Mouse (Mus musculus) lung, embryonic 15.5 days (tissue): ENCODE measurements at regions not wholly inside any gene's neighbourhood (a gene's known extent, or its start where the extent isn't known, plus 50 kb on each side); places are given as distances from the start of the nearest gene placed in this dataset.

Experiments
- ATAC-seq: fragments of 200-750 bp; cut with Nextera tagmentation; 2 replicates; pipeline ENCODE4 v1.8.0; 2017; ENCODE audit warnings: moderate number of reproducible peaks, borderline replicate concordance; ENCODE audit not compliant: low FRiP score, low TSS enrichment; ENCODE audit errors: extremely low read depth
- H3K27ac ChIP-seq: fragments of 300-500 bp; sonication (generic); 2 replicates; pipeline ENCODE4 v1.5.1; 2015; ENCODE audit warnings: moderate library complexity, mild to moderate bottlenecking, inconsistent platforms
- H3K27me3 ChIP-seq: fragments of 300-500 bp; sonication (generic); 2 replicates; pipeline ENCODE4 v1.6.1; 2015; ENCODE audit warnings: inconsistent platforms
- H3K36me3 ChIP-seq: fragments of 300-500 bp; sonication (generic); 2 replicates; pipeline ENCODE4 v1.6.1; 2015; ENCODE audit warnings: inconsistent platforms
- H3K4me1 ChIP-seq: fragments of 300-500 bp; sonication (generic); 2 replicates; pipeline ENCODE4 v1.6.1; 2015; ENCODE audit warnings: inconsistent platforms
- H3K4me2 ChIP-seq: fragments of 300-500 bp; sonication (generic); 2 replicates; pipeline ENCODE4 v1.6.1; 2015; ENCODE audit warnings: inconsistent platforms, mild to moderate bottlenecking, moderate library complexity
- H3K4me3 ChIP-seq: fragments of 300-500 bp; sonication (generic); 2 replicates; pipeline ENCODE4 v1.5.1; 2015; ENCODE audit warnings: mild to moderate bottlenecking, inconsistent platforms
- H3K9ac ChIP-seq: fragments of 300-500 bp; sonication (generic); 2 replicates; pipeline ENCODE4 v1.6.1; 2015; ENCODE audit warnings: inconsistent platforms
- H3K9me3 ChIP-seq: fragments of 300-500 bp; sonication (generic); 2 replicates; pipeline ENCODE4 v1.6.1; 2016; ENCODE audit warnings: inconsistent platforms
- WGBS: fragments of 180-500 bp; shearing (Covaris S2); methylation state at CpG from one replicate; pipeline ENCODE4 v1.1.7; 2015; 5-methylcytosine and 5-hydroxymethylcytosine counted together

DNA sequence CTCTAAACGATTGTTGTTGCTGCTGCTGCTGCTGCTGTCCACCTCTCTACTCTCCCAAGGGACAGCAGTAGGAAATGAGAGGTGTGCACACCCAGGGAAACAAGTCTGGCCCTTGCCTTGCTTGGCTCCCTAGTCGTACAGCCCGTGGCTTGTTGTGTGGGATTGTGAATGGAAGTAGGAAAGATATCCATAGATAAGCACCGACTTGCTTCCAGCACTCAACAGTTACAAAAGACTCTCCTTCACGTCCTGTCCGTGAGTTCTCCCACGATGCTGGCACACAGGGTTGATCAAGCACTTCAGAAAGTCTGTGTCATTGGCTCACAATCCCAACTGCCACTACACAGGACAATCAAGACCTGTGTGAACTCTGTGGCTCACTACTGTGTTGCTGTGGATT lies 276.7 kb upstream of the Prox1 start:
- no peaks in the 10 kb centered on the region for H3K36me3 ChIP-seq
- no peak overlapping the region for H3K4me3 ChIP-seq
- H3K4me1 ChIP-seq: 0 out of 2 replicates have a peak, but pooled peaks cover 3% of the 10 kb centered on the region
- WGBS: 45% methylated on average over 7 of the region's 7 CpGs
- no peaks in the 10 kb centered on the region for H3K9me3 ChIP-seq
- H3K9ac ChIP-seq: no peak overlapping the region
- no peak overlapping the region for H3K4me2 ChIP-seq
- no peak for ATAC-seq
- H3K27me3 ChIP-seq: peaks cover 10% of the 10 kb centered on the region; the same call in 1 of the 2 replicates
- no peak overlapping the region for H3K27ac ChIP-seq

DNA sequence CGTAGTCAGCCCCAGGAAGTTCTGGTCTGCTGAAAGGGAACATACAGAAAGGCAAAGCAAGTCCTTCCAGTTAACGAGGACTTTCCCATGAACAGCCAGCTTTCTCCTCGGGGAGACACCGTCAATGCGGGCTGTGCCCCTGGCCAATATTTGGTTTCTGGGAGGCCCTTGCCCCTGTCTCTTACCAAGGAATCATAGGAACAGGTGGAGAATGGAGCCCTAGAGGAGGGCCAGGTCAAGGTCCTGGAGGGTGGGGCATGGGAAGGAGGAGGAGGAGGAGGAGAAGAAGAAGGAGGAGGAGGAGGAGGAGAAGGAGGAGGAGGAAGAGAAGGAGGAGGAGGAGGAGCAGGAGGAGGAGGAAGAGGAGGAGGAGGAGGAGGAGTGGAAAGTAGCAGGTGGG lies 276.2 kb upstream of the Prox1 start:
- Histone ChIP-seq H3K27me3 (peaks cover 10% of the 10 kb centered on the region; the same call in 1 of the 2 replicates), H3K4me2 (no peak overlapping the region), H3K4me3 (no peak overlapping the region), H3K9me3 (no peaks in the 10 kb centered on the region), H3K27ac (no peak overlapping the region), H3K36me3 (no peaks in the 10 kb centered on the region), H3K4me1 (0 out of 2 replicates have a peak, but pooled peaks cover 3% of the 10 kb centered on the region), H3K9ac (no peak overlapping the region)
- 59% methylated on average over 5 of the region's 5 CpGs for WGBS
- ATAC-seq: no peak

DNA sequence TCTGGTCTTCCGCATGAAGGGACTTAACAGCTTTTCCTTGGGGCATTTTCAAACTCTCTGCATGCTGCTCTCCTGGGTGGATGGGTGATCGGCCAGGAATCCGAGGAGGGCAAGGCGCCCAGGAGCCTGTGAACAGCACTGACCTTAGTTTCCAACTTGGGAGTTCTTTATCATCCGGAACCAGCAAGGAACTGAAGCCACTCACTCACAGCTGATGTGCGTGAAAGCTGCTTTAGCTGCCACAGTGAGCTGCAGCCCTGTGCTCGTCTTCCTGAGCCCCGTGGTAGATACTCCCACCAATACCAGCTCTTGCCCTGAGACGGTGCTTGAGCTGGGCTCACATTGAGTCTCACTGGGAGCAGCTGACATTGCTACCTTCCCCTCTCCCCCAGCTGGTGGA lies 273.9 kb upstream of the Prox1 start:
- Histone ChIP-seq H3K4me2 (no peak overlapping the region), H3K9me3 (no peaks in the 10 kb centered on the region), H3K27me3 (peaks cover 10% of the 10 kb centered on the region; the same call in 1 of the 2 replicates), H3K4me3 (no peak overlapping the region), H3K4me1 (0 out of 2 replicates have a peak, but pooled peaks cover 3% of the 10 kb centered on the region), H3K27ac (no peak overlapping the region), H3K9ac (no peak overlapping the region), H3K36me3 (no peaks in the 10 kb centered on the region)
- ATAC-seq: no peak
- WGBS: 67% methylated on average over 9 of the region's 9 CpGs

GRCm38 (mm10) chr1:190443234-190443633 lies 272.7 kb upstream of the Prox1 start:
- 88% methylated on average over 3 of the region's 3 CpGs for WGBS
- Histone ChIP-seq H3K4me2 (no peak overlapping the region), H3K36me3 (no peaks in the 10 kb centered on the region), H3K4me3 (no peak overlapping the region), H3K9me3 (no peaks in the 10 kb centered on the region), H3K4me1 (0 out of 2 replicates have a peak, but pooled peaks cover under 1% of the 10 kb centered on the region), H3K27me3 (peaks cover 8% of the 10 kb centered on the region; the same call in 1 of the 2 replicates), H3K9ac (no peak overlapping the region), H3K27ac (no peak overlapping the region)
- ATAC-seq: no peak

- H3K4me1 ChIP-seq: no peaks in the 10 kb centered on the region
- no peak for ATAC-seq
- no peak overlapping the region for H3K27ac ChIP-seq
- WGBS: 58% methylated on average over 4 of the region's 4 CpGs
- no peak overlapping the region for H3K4me2 ChIP-seq
- no peaks in the 10 kb centered on the region for H3K9me3 ChIP-seq
- no peaks in the 10 kb centered on the region for H3K36me3 ChIP-seq
- H3K9ac ChIP-seq: no peak overlapping the region
- H3K4me3 ChIP-seq: no peak overlapping the region
- 0 out of 2 replicates have a peak, but pooled peaks cover 2% of the 10 kb centered on the region for H3K27me3 ChIP-seq
Observed at GRCm38 (mm10) chr1:190442166-190442565, 271.7 kb upstream of the Prox1 start.

- Histone ChIP-seq H3K4me1 (no peaks in the 10 kb centered on the region), H3K9ac (no peak overlapping the region), H3K27me3 (no peaks in the 10 kb centered on the region), H3K36me3 (no peaks in the 10 kb centered on the region), H3K4me2 (no peak overlapping the region), H3K9me3 (no peaks in the 10 kb centered on the region), H3K4me3 (no peak overlapping the region), H3K27ac (no peak overlapping the region)
- WGBS: 66% methylated on average over 2 of the region's 2 CpGs
- ATAC-seq: no peak
Observed at GRCm38 (mm10) chr1:190438789-190439188, 268.3 kb upstream of the Prox1 start.

DNA sequence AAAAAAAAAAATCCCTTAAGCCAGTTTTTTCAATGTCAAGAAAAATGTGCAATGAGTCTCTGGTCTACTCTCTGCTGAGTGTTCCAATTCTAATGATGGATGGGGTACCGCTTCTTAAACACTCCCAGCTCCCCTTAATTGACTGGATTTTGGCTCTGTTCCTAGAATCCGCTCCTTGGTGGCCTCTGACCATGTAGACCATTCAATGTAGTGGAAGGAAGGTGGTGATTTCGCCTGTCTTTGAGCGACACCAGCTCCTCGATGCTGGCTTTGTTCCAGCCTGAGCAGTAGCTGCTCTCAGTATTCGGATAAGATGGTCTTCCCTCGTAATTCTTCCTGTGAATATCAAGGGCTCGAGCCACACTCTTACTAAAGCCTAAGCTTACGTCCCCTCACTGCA lies 252.4 kb upstream of the Prox1 start:
- Histone ChIP-seq H3K27ac (no peak overlapping the region), H3K4me2 (no peak overlapping the region), H3K36me3 (no peaks in the 10 kb centered on the region), H3K9me3 (no peaks in the 10 kb centered on the region), H3K4me3 (no peak overlapping the region), H3K4me1 (peaks cover 15% of the 10 kb centered on the region; the same call in 1 of the 2 replicates), H3K27me3 (peaks cover 27% of the 10 kb centered on the region), H3K9ac (no peak overlapping the region)
- 33% methylated on average over 9 of the region's 9 CpGs for WGBS
- peak; percentile 57; the same call in 1 of the 2 replicates for ATAC-seq

- H3K27ac ChIP-seq: no peak overlapping the region
- H3K9ac ChIP-seq: no peak overlapping the region
- WGBS: 39% methylated on average over 13 of the region's 13 CpGs
- no peak for ATAC-seq
- peaks cover 15% of the 10 kb centered on the region; the same call in 1 of the 2 replicates for H3K4me1 ChIP-seq
- H3K4me2 ChIP-seq: no peak overlapping the region
- H3K9me3 ChIP-seq: no peaks in the 10 kb centered on the region
- H3K4me3 ChIP-seq: no peak overlapping the region
- H3K27me3 ChIP-seq: peaks cover 15% of the 10 kb centered on the region; the same call in 1 of the 2 replicates
- no peaks in the 10 kb centered on the region for H3K36me3 ChIP-seq
Observed at GRCm38 (mm10) chr1:190419709-190420108, 249.2 kb upstream of the Prox1 start.

GRCm38 (mm10) chr1:190417326-190417725 lies 246.8 kb upstream of the Prox1 start:
- WGBS: 10% methylated on average over 11 of the region's 11 CpGs
- no peak for ATAC-seq
- Histone ChIP-seq H3K9ac (no peak overlapping the region), H3K9me3 (no peaks in the 10 kb centered on the region), H3K4me2 (no peak overlapping the region), H3K4me1 (peaks cover 10% of the 10 kb centered on the region; the same call in 1 of the 2 replicates), H3K4me3 (no peak overlapping the region), H3K36me3 (no peaks in the 10 kb centered on the region), H3K27ac (no peak overlapping the region), H3K27me3 (peaks cover 15% of the 10 kb centered on the region; the same call in 1 of the 2 replicates)

- H3K9me3 ChIP-seq: no peaks in the 10 kb centered on the region
- no peak overlapping the region for H3K9ac ChIP-seq
- no peaks in the 10 kb centered on the region for H3K4me1 ChIP-seq
- H3K27ac ChIP-seq: no peak overlapping the region
- 81% methylated on average over 5 of the region's 5 CpGs for WGBS
- H3K27me3 ChIP-seq: no peaks in the 10 kb centered on the region
- no peak overlapping the region for H3K4me3 ChIP-seq
- no peak overlapping the region for H3K4me2 ChIP-seq
- no peak for ATAC-seq
- no peaks in the 10 kb centered on the region for H3K36me3 ChIP-seq
Observed at GRCm38 (mm10) chr1:190411756-190412155, 241.2 kb upstream of the Prox1 start.

- no peak for ATAC-seq
- Histone ChIP-seq H3K9ac (no peak overlapping the region), H3K27ac (peak overlapping the region; percentile 45; the same call in 1 of the 2 replicates), H3K4me3 (no peak overlapping the region), H3K27me3 (no peaks in the 10 kb centered on the region), H3K4me1 (0 out of 2 replicates have a peak, but pooled peaks cover 7% of the 10 kb centered on the region), H3K9me3 (no peaks in the 10 kb centered on the region), H3K4me2 (0 out of 2 replicates have a peak overlapping the region, but pooled peaks have one; percentile 2), H3K36me3 (no peaks in the 10 kb centered on the region)
- WGBS: 39% methylated on average over 12 of the region's 12 CpGs
Observed at GRCm38 (mm10) chr1:190403335-190403734, 232.8 kb upstream of the Prox1 start.

DNA sequence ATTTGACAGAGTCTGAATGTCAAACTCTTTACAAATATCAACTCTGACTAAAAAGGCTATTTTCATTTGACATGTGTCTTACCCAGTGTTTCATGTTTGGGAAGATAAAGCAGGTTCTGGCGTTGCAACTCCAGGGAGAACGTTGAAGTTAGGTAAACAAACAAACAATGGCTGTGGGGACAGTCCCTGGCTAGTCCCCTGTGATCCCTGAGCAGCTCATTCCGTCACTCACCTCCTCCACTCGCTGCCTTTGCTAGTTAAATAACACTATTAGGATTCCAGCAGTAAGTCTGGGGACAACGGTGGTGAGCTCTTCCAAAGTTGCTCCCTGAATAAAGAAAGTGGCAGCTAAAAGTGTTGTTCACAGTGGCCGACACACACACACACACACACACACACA lies 227.8 kb upstream of the Prox1 start:
- Histone ChIP-seq H3K9ac (no peak overlapping the region), H3K4me1 (no peaks in the 10 kb centered on the region), H3K4me3 (no peak overlapping the region), H3K27me3 (no peaks in the 10 kb centered on the region), H3K36me3 (no peaks in the 10 kb centered on the region), H3K4me2 (no peak overlapping the region), H3K27ac (no peak overlapping the region), H3K9me3 (no peaks in the 10 kb centered on the region)
- no peak for ATAC-seq
- 32% methylated on average over 6 of the region's 6 CpGs for WGBS

- H3K4me2 ChIP-seq: no peak overlapping the region
- no peaks in the 10 kb centered on the region for H3K27me3 ChIP-seq
- no peak overlapping the region for H3K27ac ChIP-seq
- no peak overlapping the region for H3K4me3 ChIP-seq
- 35% methylated on average over 2 of the region's 2 CpGs for WGBS
- no peaks in the 10 kb centered on the region for H3K36me3 ChIP-seq
- H3K9me3 ChIP-seq: no peaks in the 10 kb centered on the region
- no peaks in the 10 kb centered on the region for H3K4me1 ChIP-seq
- no peak overlapping the region for H3K9ac ChIP-seq
- no peak for ATAC-seq
Observed at GRCm38 (mm10) chr1:190397811-190398210, 227.3 kb upstream of the Prox1 start.
